Mouse (Mus musculus): ENCODE data around the gene Setd1b. TPM values are rescaled to one million over a fixed set of nuclear protein-coding genes. Genes with fewer than 3 reads are reported as not detected.

Setd1b gene
- total RNA-seq (2021) = 10 to 100 TPM; 36.8 to 37.2 TPM
- long read RNA-seq, experiment 1, partial matches to known transcripts = 2 of 5 reads
- long read RNA-seq, experiment 1, other reads (novel, unspliced or antisense) = 3 of 5 reads
- long read RNA-seq, experiment 2, partial matches to known transcripts = 1 of 4 reads
- long read RNA-seq, experiment 2, other reads (novel, unspliced or antisense) = 3 of 4 reads

- no peak for DNase-seq (ENCODE audit: low spot score in 2 of 2)
Measured at GRCm38 (mm10) chr5:123142161-123143157, at the start of gene Setd1b. TSS of gene Setd1b (plus strand) at chr5:123142193.

- no peak for DNase-seq (ENCODE audit: low spot score in 2 of 2)
Measured at GRCm38 (mm10) chr5:123093077-123093633, 48.8 kb upstream of the Setd1b start.

GRCm38 (mm10) chr5:123094238-123094991, 47.6 kb upstream of the Setd1b start:
- DNase-seq (ENCODE audit: low spot score in 2 of 2) = no peak

- no peak for DNase-seq (ENCODE audit: low spot score in 2 of 2)
Measured at GRCm38 (mm10) chr5:123096299-123096698, 45.7 kb upstream of the Setd1b start.

- no peak for DNase-seq (ENCODE audit: low spot score in 2 of 2)
Measured at GRCm38 (mm10) chr5:123098487-123098886, 43.5 kb upstream of the Setd1b start.

- DNase-seq (ENCODE audit: low spot score in 2 of 2) = no peak
Measured at GRCm38 (mm10) chr5:123102376-123102775, 39.6 kb upstream of the Setd1b start.

GRCm38 (mm10) chr5:123103556-123103955, 38.4 kb upstream of the Setd1b start:
- DNase-seq (ENCODE audit: low spot score in 2 of 2) = no peak

- no peak for DNase-seq (ENCODE audit: low spot score in 2 of 2)
Measured at GRCm38 (mm10) chr5:123104769-123105168, 37.2 kb upstream of the Setd1b start.

- DNase-seq (ENCODE audit: low spot score in 2 of 2) = no peak
Measured at GRCm38 (mm10) chr5:123109452-123110203, 32.4 kb upstream of the Setd1b start.

GRCm38 (mm10) chr5:123110296-123110721, 31.7 kb upstream of the Setd1b start:
- DNase-seq (ENCODE audit: low spot score in 2 of 2) = no peak

- no peak for DNase-seq (ENCODE audit: low spot score in 2 of 2)
Measured at GRCm38 (mm10) chr5:123114109-123114508, 27.9 kb upstream of the Setd1b start.

- DNase-seq (ENCODE audit: low spot score in 2 of 2) = no peak
Measured at GRCm38 (mm10) chr5:123114924-123115323, 27.1 kb upstream of the Setd1b start.

GRCm38 (mm10) chr5:123116080-123116479, 25.9 kb upstream of the Setd1b start:
- DNase-seq (ENCODE audit: low spot score in 2 of 2) = no peak

GRCm38 (mm10) chr5:123117257-123117656, 24.7 kb upstream of the Setd1b start:
- DNase-seq (ENCODE audit: low spot score in 2 of 2) = peak in 1 of 2 experiments; percentile 58

- no peak for DNase-seq (ENCODE audit: low spot score in 2 of 2)
Measured at GRCm38 (mm10) chr5:123117773-123118172, 24.2 kb upstream of the Setd1b start.

- no peak for DNase-seq (ENCODE audit: low spot score in 2 of 2)
Measured at GRCm38 (mm10) chr5:123118826-123119225, 23.2 kb upstream of the Setd1b start.

GRCm38 (mm10) chr5:123120624-123121215, 21.3 kb upstream of the Setd1b start:
- DNase-seq (ENCODE audit: low spot score in 2 of 2) = no peak

GRCm38 (mm10) chr5:123122181-123122580, 19.8 kb upstream of the Setd1b start:
- no peak for DNase-seq (ENCODE audit: low spot score in 2 of 2)

GRCm38 (mm10) chr5:123125105-123125504, 16.9 kb upstream of the Setd1b start:
- DNase-seq (ENCODE audit: low spot score in 2 of 2) = no peak
